Mouse (Mus musculus) left cerebral cortex, adult 18-20 months (tissue): ENCODE data around the gene Krt10. TPM values are rescaled to one million over a fixed set of nuclear protein-coding genes. Genes with fewer than 3 reads are reported as not detected.

Experiments
- DNase-seq, 2 experiments: peaks; one replicate each; pipeline ENCODE4 v3.0.0; 2021 to 2022; ENCODE audit warnings: low spot score in 2 of 2, mixed read lengths in 1 of 2
- total RNA-seq, 2 experiments: library from RNA; stranded (reverse); gene quantifications; 2 replicates each; pipeline ENCODE4 v1.2.3; 2021

Gene Krt10
- total RNA-seq, 2 experiments from 2014 or later = 11.0 to 12.5 TPM

DNA sequence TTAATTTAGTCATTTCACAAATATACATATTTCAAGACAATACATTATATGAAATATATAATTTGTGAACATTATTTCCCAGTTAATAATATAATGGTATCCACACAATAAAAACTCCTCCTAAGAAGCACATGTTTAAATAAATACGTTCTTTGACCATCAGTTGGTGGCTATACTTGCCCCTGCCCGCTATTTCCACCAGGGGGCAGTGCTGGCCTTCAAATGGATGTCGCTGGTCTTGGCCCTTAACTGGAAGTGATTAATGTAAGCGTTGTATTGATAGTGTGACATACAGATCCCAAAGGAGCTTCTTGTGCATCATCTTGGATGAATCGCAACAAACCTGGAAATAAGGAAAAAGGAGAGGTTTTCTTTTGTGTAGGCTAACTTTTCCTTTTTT lies 9.6 kb downstream of the Krt10 start:
- peak; percentile 75 to 81 for DNase-seq

DNA sequence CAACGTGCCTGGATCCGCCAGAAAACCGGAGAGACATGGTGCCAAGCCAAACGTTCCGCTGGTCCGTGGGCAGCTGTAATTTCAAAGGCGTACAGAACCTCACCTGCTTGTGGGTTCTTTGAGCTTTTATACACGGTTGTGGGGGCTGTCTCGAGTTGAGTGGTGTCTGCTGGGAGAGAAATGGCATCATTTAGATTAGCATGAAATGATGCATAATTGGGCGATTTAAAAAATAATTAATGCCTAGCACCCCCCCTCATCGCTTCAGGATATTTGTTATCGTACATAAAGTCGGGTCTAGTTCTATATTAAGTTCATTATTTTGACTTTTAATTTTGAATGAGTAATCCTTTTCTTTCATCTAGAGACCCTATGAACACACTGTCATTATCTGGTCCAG lies 14.4 kb downstream of the Krt10 start, which contains the start of gene Krt28:
TSS of gene Krt28 (minus strand) at position 101 of the 400 bp plus-strand sequence.
- no peak for DNase-seq

DNA sequence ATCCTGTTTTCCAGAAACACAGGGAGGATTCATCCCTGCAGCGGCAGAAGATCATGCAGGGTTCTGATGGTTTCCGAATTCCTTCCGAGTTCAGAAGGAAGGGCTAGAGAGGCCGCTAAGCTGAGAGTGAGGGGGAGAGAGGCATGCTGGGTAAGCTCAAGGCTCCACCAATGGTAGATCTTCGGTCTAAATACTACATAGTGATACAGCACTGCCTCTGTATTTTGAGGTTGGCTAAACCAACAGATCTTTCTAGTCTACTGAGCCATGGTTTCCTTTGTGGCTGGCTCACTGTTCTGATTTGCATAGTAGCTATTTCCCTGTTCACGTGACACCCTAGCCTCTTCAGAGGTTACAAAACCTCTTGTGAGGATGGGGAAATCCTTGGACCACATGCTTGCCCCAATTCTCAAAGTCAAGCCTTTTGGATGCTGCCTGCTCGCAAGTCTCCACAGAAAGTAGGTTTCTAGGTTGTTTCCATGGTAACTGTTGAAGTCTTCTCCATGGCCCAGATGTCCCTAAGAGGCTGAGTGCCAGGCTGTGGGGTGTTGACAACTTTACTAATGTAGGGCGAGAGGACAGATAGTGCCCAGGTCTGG lies 19.2 kb downstream of the Krt10 start:
- peak; percentile 52 to 71 for DNase-seq

DNA sequence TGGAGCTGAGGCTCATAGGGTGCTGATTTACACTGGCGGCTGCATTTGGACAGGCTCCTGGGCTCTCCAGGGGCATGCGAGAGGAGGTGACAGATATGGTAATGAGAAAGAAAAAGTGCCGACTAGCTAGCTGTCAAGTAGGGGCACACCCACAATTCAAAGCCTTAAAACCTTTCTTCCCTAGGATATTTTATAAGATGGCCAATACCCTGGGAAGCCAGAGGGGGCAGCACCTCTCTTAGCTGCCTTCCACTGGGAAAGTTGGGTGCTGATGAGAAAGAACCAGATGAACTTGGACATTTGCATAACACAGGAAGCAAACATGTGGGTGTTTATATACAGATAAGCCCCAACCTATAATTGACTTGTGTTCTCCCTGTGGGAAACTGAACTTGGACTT lies 19.9 kb downstream of the Krt10 start:
- DNase-seq = no peak

DNA sequence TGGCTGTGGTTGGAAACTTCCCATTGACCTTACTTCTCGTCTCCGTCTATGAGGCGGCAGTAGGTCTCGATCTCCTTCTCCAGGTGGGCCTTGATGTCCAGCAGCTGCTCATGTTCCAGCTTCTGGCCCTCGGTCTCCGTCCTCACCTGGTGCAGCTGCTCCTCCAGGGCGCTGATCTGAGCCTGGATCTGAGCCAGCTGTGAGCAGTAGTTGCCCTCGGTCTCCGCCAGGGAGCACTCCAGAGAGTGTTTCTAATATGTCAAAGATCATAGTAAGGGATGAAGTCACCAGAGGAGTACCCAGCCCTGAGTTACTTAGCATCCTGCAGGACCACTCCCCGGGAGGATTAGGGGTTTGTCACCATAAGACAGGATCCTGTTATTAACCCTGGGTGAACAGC lies 22.4 kb downstream of the Krt10 start:
- no peak for DNase-seq

DNA sequence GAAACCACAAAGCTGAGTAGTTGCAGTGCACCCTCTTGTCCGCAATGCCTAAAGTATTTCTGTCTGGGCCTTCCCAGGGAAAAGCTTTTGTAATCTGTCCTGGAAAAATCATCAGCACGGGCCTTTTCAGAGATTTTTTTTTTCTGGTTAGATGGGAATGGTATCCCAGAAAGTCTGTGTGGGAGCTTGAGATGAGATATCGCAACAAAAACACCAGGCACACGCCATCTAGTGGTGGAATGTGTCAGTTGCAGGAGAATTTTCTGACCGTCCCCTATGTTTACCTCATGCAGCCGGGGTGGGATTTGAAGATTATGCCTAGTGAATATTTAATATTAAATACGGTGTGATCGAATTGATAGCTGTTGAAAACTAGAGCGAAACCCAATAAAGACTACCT lies 24.8 kb downstream of the Krt10 start:
- peak; percentile 33 to 62 for DNase-seq

DNA sequence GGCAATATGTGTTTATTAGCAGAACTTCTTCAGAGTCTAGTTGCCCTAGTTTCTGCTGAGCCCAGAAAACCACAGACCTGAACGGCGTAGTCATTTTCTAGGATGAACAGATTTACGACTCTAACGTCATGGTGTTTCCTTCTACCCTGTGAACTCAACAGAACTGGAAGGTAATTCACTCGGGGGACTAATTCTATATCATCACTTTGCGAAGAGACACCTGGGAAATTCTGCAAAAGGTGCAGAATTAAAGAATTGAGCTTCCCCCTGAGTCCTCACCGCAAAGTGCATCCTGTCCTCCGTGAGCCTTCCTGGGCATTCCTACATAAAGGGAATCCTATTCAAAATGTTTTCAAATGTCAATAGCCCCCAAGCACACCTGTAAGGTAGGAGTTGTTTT lies 27.7 kb downstream of the Krt10 start:
- DNase-seq = no peak

DNA sequence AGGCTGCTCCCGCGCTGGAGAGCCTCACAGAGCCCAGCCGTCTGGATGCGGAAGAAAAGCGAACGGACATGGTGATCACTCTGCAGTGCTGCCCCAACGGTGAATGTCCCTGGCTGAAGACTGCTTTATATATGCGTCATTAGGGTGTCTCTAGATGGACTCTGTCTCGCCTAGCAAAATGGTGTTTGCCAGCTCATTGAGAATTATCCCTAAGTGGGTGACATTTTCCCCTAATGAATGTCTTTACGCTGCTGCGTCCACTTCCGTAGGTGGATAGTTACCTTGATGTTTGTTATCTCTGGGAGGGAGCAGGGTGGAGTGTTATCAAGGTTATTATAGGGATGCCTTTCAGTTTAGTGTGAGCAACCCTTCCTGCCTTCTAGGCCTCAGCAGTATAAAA lies 38.2 kb downstream of the Krt10 start, which contains the start of gene Krt27:
TSS of gene Krt27 (minus strand) at position 101 of the 400 bp plus-strand sequence.
- DNase-seq = no peak

DNA sequence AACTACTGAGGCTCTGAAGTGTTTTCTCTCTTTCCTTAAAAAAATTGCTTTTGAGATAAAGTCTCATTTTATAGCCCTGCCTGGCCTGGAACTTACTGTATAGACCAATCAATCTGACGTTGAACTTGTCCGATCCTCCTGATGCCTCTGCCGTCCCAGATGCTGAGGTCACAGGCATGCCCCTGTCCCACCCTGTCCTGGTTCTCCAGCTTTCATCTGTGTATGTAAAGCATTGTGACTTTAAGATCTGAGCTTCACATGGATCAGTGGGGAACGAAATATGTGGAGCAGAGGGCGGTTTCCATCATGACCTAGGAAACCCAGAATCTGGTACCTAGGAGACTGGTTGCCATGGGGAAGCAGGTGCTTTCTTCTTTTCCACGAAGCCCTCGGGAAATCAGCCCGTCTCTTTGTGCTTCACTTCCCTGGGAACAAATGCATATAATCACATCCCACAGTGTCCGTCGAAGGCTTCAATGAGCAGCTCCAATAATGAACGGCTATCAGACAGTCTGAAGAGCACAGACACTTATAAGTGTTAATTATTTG lies 49.8 kb downstream of the Krt10 start:
- DNase-seq = no peak

DNA sequence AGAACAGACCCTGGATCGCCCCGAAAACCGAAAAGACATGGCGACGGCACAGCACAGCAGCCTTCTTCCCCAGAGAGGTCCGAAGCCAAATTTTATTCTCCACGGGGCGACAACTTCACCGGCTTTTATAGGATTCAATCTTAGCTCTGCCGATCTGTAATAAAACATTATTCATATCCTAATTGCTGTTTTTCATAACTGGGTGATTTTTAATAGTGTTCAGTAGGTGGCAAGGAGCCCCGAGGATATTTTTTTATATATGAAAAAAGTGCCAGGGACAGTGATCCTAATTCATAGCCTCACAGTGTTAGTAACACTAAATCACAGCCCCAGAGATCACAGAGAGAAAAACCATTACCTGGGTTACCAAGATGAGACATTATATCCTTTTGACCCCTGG lies 51.3 kb downstream of the Krt10 start, which contains the start of gene Krt26:
TSS of gene Krt26 (minus strand) at position 101 of the 400 bp plus-strand sequence.
- no peak for DNase-seq

Other genes starting within 250 kb of the Krt10 start
- under 1 TPM in 1 of 2 experiments, not detected in 1; 0.49 TPM for gene Ccr7, start 234.3 kb downstream of the Krt10 start, total RNA-seq
- 10 to 100 TPM; 53.4 to 53.7 TPM for gene Smarce1, start 158.3 kb downstream of the Krt10 start, total RNA-seq
- gene Krt222, start 145.3 kb downstream of the Krt10 start, total RNA-seq = 10 to 100 TPM; 28.3 to 32.0 TPM
- not detected for gene Krt24, start 104.1 kb downstream of the Krt10 start, total RNA-seq
- not detected for gene Krt25, start 66.4 kb downstream of the Krt10 start, total RNA-seq
- not detected for gene Krt26, start 51.4 kb downstream of the Krt10 start, total RNA-seq
- not detected for gene Krt27, start 38.3 kb downstream of the Krt10 start, total RNA-seq
- not detected for gene Krt28, start 14.5 kb downstream of the Krt10 start, total RNA-seq
- gene Krt12, start 32.9 kb upstream of the Krt10 start, total RNA-seq = 10 to 100 TPM; 10.8 to 12.0 TPM
- not detected for gene Krt20, start 48.8 kb upstream of the Krt10 start, total RNA-seq
- gene Krt23, start 103.8 kb upstream of the Krt10 start, total RNA-seq = not detected
- not detected for gene Krt39, start 132.0 kb upstream of the Krt10 start, total RNA-seq
- not detected for gene Krt40, start 153.8 kb upstream of the Krt10 start, total RNA-seq
- gene Krtap3-3, start 161.5 kb upstream of the Krt10 start, total RNA-seq = not detected
- gene Krtap3-2, start 167.5 kb upstream of the Krt10 start, total RNA-seq = not detected
- not detected for gene Gm11939, start 170.1 kb upstream of the Krt10 start, total RNA-seq
- gene Krtap3-1, start 177.3 kb upstream of the Krt10 start, total RNA-seq = not detected
- not detected for gene Krtap1-5, start 191.7 kb upstream of the Krt10 start, total RNA-seq
- gene Krtap1-4, start 194.3 kb upstream of the Krt10 start, total RNA-seq = not detected
- not detected for gene Krtap1-3, start 202.0 kb upstream of the Krt10 start, total RNA-seq
- gene Krtap9-3, start 208.7 kb upstream of the Krt10 start, total RNA-seq = not detected
- not detected for gene Gm11938, start 213.9 kb upstream of the Krt10 start, total RNA-seq
- gene Gm11937, start 220.8 kb upstream of the Krt10 start, total RNA-seq = not detected
- not detected for gene Krtap2-4, start 225.5 kb upstream of the Krt10 start, total RNA-seq
- gene Gm11562, start 231.1 kb upstream of the Krt10 start, total RNA-seq = not detected
- not detected for gene Krtap4-1, start 238.9 kb upstream of the Krt10 start, total RNA-seq
- gene Krtap4-2, start 245.7 kb upstream of the Krt10 start, total RNA-seq = not detected